Mouse (Mus musculus) gastrocnemius, postnatal 14 days (tissue): ENCODE measurements around the gene Tsga10ip. TPM values are rescaled to one million over a fixed set of nuclear protein-coding genes. Genes with fewer than 3 reads are reported as not detected.

Experiments used
- DNase-seq: peaks from one replicate; pipeline ENCODE4 v3.0.0; 2021; ENCODE audit warnings: mixed read lengths
- intact Hi-C: fragments of 180-260 bp; cut with DNase I; formaldehyde crosslinking; loops from one replicate; pipeline ENCODE4 v1.15.1; 2025; ENCODE audit warnings: low total_unique reads
- long read RNA-seq, 2 experiments: library from polyadenylated mRNA; stranded (forward); transcript quantifications; one replicate each; pipeline ENCODE4 v2.0.0; 2021
- total RNA-seq, 2 experiments: library from RNA; stranded (reverse); gene quantifications; 2 replicates each; pipeline ENCODE4 v1.2.3; 2021

Tsga10ip gene
- under 1 TPM; 0.58 to 0.70 TPM for total RNA-seq
- long read RNA-seq, experiment 1 = 0 reads
- long read RNA-seq, experiment 2, partial matches to known transcripts = 1 of 2 reads
- long read RNA-seq, experiment 2, other reads (novel, unspliced or antisense) = 1 of 2 reads

- intact Hi-C loops = no loop called here
- DNase-seq = no peak
Observed at GRCm38 (mm10) chr19:5402293-5402692, at the start of gene Tsga10ip. TSS of gene Tsga10ip (minus strand) at chr19:5402526.

- DNase-seq = no peak
Observed at GRCm38 (mm10) chr19:5451766-5452165, 49.4 kb upstream of the Tsga10ip start.

GRCm38 (mm10) chr19:5449673-5450072 lies 47.3 kb upstream of the Tsga10ip start:
- intact Hi-C loops = no loop called here
- no peak for DNase-seq

More at GRCm38 (mm10) chr19:5451766-5452165, 49.4 kb upstream of the Tsga10ip start:
- intact Hi-C loops = no loop called here

GRCm38 (mm10) chr19:5448354-5449150 lies 46.2 kb upstream of the Tsga10ip start:
- intact Hi-C loops = no loop called here
- DNase-seq = no peak

- intact Hi-C loops = no loop called here
- peak; percentile 64 for DNase-seq
Observed at GRCm38 (mm10) chr19:5447515-5448353, 45.4 kb upstream of the Tsga10ip start, which contains the start of gene Fosl1. TSS of gene Fosl1 (plus strand) at chr19:5447547.

GRCm38 (mm10) chr19:5445747-5446146 lies 43.4 kb upstream of the Tsga10ip start:
- DNase-seq = no peak
- intact Hi-C loops = no loop called here

- DNase-seq = no peak
- intact Hi-C loops = no loop called here
Observed at GRCm38 (mm10) chr19:5444954-5445353, 42.6 kb upstream of the Tsga10ip start.

- intact Hi-C loops = no loop called here
Observed at GRCm38 (mm10) chr19:5444371-5444908, 42.1 kb upstream of the Tsga10ip start.

GRCm38 (mm10) chr19:5433951-5434350 lies 31.6 kb upstream of the Tsga10ip start:
- DNase-seq = no peak
- intact Hi-C loops = no loop called here

More at GRCm38 (mm10) chr19:5444371-5444908, 42.1 kb upstream of the Tsga10ip start:
- no peak for DNase-seq

- intact Hi-C loops = no loop called here
- peak; percentile 61 for DNase-seq
Observed at GRCm38 (mm10) chr19:5432992-5433852, 30.9 kb upstream of the Tsga10ip start.

- DNase-seq = no peak
- intact Hi-C loops = no loop called here
Observed at GRCm38 (mm10) chr19:5431911-5432464, 29.7 kb upstream of the Tsga10ip start.

- no peak for DNase-seq
- intact Hi-C loops = no loop called here
Observed at GRCm38 (mm10) chr19:5430408-5430807, 28.1 kb upstream of the Tsga10ip start.

- intact Hi-C loops = no loop called here
- DNase-seq = peak; percentile 84
Observed at GRCm38 (mm10) chr19:5429806-5430205, 27.5 kb upstream of the Tsga10ip start.

GRCm38 (mm10) chr19:5429219-5429618 lies 26.9 kb upstream of the Tsga10ip start:
- no peak for DNase-seq
- intact Hi-C loops = no loop called here

GRCm38 (mm10) chr19:5428083-5428482 lies 25.8 kb upstream of the Tsga10ip start:
- DNase-seq = no peak
- intact Hi-C loops = no loop called here

- intact Hi-C loops = no loop called here
- DNase-seq = no peak
Observed at GRCm38 (mm10) chr19:5426640-5427290, 24.4 kb upstream of the Tsga10ip start.

- intact Hi-C loops = no loop called here
- DNase-seq = no peak
Observed at GRCm38 (mm10) chr19:5425906-5426565, 23.7 kb upstream of the Tsga10ip start.
